Mouse (Mus musculus) stomach, embryonic 15.5 days (tissue): ENCODE measurements around the gene Prkab1. TPM values are rescaled to one million over a fixed set of nuclear protein-coding genes. Genes with fewer than 3 reads are reported as not detected.
A peak's percentile ranks its signal among the peaks of the same experiment; 100 is the strongest.

Experiments used
- ATAC-seq: fragments of 200-750 bp; cut with Nextera tagmentation; 2 replicates; pipeline ENCODE4 v1.8.0; 2017; ENCODE audit warnings: low read depth, moderate number of reproducible peaks, moderate TSS enrichment; ENCODE audit not compliant: insufficient read depth, low FRiP score
- H3K27ac ChIP-seq: fragments of 300-500 bp; sonication (generic); 2 replicates; pipeline ENCODE4 v1.5.1; 2015; ENCODE audit warnings: mild to moderate bottlenecking, inconsistent platforms
- H3K27me3 ChIP-seq: fragments of 300-500 bp; sonication (generic); replicated peaks from 2 replicates; pipeline ENCODE4 v1.6.1; 2015; ENCODE audit warnings: inconsistent platforms
- H3K36me3 ChIP-seq: fragments of 300-500 bp; sonication (generic); 2 replicates; pipeline ENCODE4 v1.6.1; 2015; ENCODE audit warnings: inconsistent platforms
- H3K4me1 ChIP-seq: fragments of 300-500 bp; sonication (generic); 2 replicates; pipeline ENCODE4 v1.6.1; 2015; ENCODE audit warnings: inconsistent platforms
- H3K4me2 ChIP-seq: fragments of 300-500 bp; sonication (generic); 2 replicates; pipeline ENCODE4 v1.6.1; 2015; ENCODE audit warnings: mild to moderate bottlenecking, inconsistent platforms
- H3K4me3 ChIP-seq: fragments of 300-500 bp; sonication (generic); replicated peaks from 2 replicates; pipeline ENCODE4 v1.5.1; 2015; ENCODE audit warnings: inconsistent platforms
- H3K9ac ChIP-seq: fragments of 300-500 bp; sonication (generic); 2 replicates; pipeline ENCODE4 v1.6.1; 2015; ENCODE audit warnings: inconsistent platforms
- H3K9me3 ChIP-seq: fragments of 300-500 bp; sonication (generic); 2 replicates; pipeline ENCODE4 v1.6.1; 2016; ENCODE audit warnings: inconsistent platforms
- WGBS: fragments of 180-500 bp; shearing (Covaris S2); methylation state at CpG from one replicate; pipeline ENCODE4 v1.1.7; 2015; 5-methylcytosine and 5-hydroxymethylcytosine counted together
- polyA plus RNA-seq: library from polyadenylated mRNA; unstranded; fragments of >200 nt; fragmentation: Nextera tagmentation; extraction: Ambion mirVana; gene quantifications from 2 replicates; pipeline ENCODE4 v1.2.1, GENCODE M21; 2015

The Prkab1 gene
- polyA plus RNA-seq, 1 experiment from 2014 or later: 70.9 TPM

- Histone ChIP-seq H3K27me3 (0 out of 2 replicates have a peak, but pooled peaks cover 8% of the 10 kb centered on the region), H3K9ac (no peak overlapping the region), H3K36me3 (no peaks in the 10 kb centered on the region), H3K27ac (no peak overlapping the region), H3K9me3 (no peaks in the 10 kb centered on the region), H3K4me1 (0 out of 2 replicates have a peak, but pooled peaks cover 6% of the 10 kb centered on the region), H3K4me2 (peak overlapping the region; percentile 25; the same call in 1 of the 2 replicates), H3K4me3 (no peak overlapping the region)
- 3% methylated on average over 14 of the region's 14 CpGs for WGBS
- no peak for ATAC-seq
Measured at GRCm38 (mm10) chr5:116031190-116031577, 6.9 kb upstream of the Prkab1 start.

GRCm38 (mm10) chr5:116030566-116031189, 6.4 kb upstream of the Prkab1 start:
- Histone ChIP-seq H3K27ac (no peak overlapping the region), H3K27me3 (0 out of 2 replicates have a peak, but pooled peaks cover 4% of the 10 kb centered on the region), H3K4me2 (peak overlapping the region; percentile 25), H3K9me3 (no peaks in the 10 kb centered on the region), H3K4me3 (no peak overlapping the region), H3K9ac (no peak overlapping the region), H3K4me1 (0 out of 2 replicates have a peak, but pooled peaks cover 6% of the 10 kb centered on the region), H3K36me3 (no peaks in the 10 kb centered on the region)
- 8% methylated on average over 19 of the region's 19 CpGs for WGBS
- ATAC-seq: no peak

- WGBS: 65% methylated on average over 7 of the region's 7 CpGs
- no peak for ATAC-seq
- Histone ChIP-seq H3K4me2 (no peak overlapping the region), H3K4me3 (no peak overlapping the region), H3K9me3 (no peaks in the 10 kb centered on the region), H3K4me1 (0 out of 2 replicates have a peak, but pooled peaks cover 6% of the 10 kb centered on the region), H3K9ac (no peak overlapping the region), H3K27ac (no peak overlapping the region), H3K36me3 (no peaks in the 10 kb centered on the region), H3K27me3 (0 out of 2 replicates have a peak, but pooled peaks cover 4% of the 10 kb centered on the region)
Measured at GRCm38 (mm10) chr5:116029071-116029470, 4.8 kb upstream of the Prkab1 start.

GRCm38 (mm10) chr5:116026561-116026960, 2.3 kb upstream of the Prkab1 start:
- Histone ChIP-seq H3K4me2 (no peak overlapping the region), H3K4me3 (no peak overlapping the region), H3K27ac (no peak overlapping the region), H3K9ac (no peak overlapping the region), H3K27me3 (0 out of 2 replicates have a peak, but pooled peaks cover 4% of the 10 kb centered on the region), H3K9me3 (no peaks in the 10 kb centered on the region), H3K4me1 (peaks cover 19% of the 10 kb centered on the region; the same call in 1 of the 2 replicates), H3K36me3 (0 out of 2 replicates have a peak, but pooled peaks cover 4% of the 10 kb centered on the region)
- 81% methylated on average over 14 of the region's 14 CpGs for WGBS
- peak; percentile 62; the same call in 1 of the 2 replicates for ATAC-seq

- Histone ChIP-seq H3K4me3 (no peak overlapping the region), H3K4me1 (peaks cover 19% of the 10 kb centered on the region; the same call in 1 of the 2 replicates), H3K9ac (no peak overlapping the region), H3K4me2 (no peak overlapping the region), H3K9me3 (no peaks in the 10 kb centered on the region), H3K27me3 (0 out of 2 replicates have a peak, but pooled peaks cover 4% of the 10 kb centered on the region), H3K36me3 (0 out of 2 replicates have a peak, but pooled peaks cover 8% of the 10 kb centered on the region), H3K27ac (no peak overlapping the region)
- 89% methylated on average over 5 of the region's 5 CpGs for WGBS
- ATAC-seq: no peak
Measured at GRCm38 (mm10) chr5:116026107-116026506, 1.8 kb upstream of the Prkab1 start.

- WGBS: under 1% methylated on average over 28 of the region's 28 CpGs
- peak overlapping the region; percentile 62 for H3K9ac ChIP-seq
- H3K4me3 ChIP-seq: peak overlapping the region; percentile 64
- H3K27ac ChIP-seq: peak overlapping the region; percentile 92
- H3K9me3 ChIP-seq: no peaks in the 10 kb centered on the region
- peak; percentile 21 for ATAC-seq
- peak overlapping the region; percentile 73 for H3K4me2 ChIP-seq
- H3K4me1 ChIP-seq: peaks cover 18% of the 10 kb centered on the region; the same call in 1 of the 2 replicates
- no peaks in the 10 kb centered on the region for H3K27me3 ChIP-seq
- H3K36me3 ChIP-seq: peaks cover 22% of the 10 kb centered on the region
Measured at GRCm38 (mm10) chr5:116023821-116024284, 455 bp downstream of the Prkab1 start.

GRCm38 (mm10) chr5:116023251-116023661, 1.1 kb downstream of the Prkab1 start:
- H3K27ac ChIP-seq: peak overlapping the region; percentile 92
- peaks cover 18% of the 10 kb centered on the region; the same call in 1 of the 2 replicates for H3K4me1 ChIP-seq
- ATAC-seq: no peak
- peak overlapping the region; percentile 62 for H3K9ac ChIP-seq
- 15% methylated on average over 8 of the region's 8 CpGs for WGBS
- H3K36me3 ChIP-seq: peaks cover 24% of the 10 kb centered on the region
- H3K4me3 ChIP-seq: peak overlapping the region; percentile 64
- peak overlapping the region; percentile 73 for H3K4me2 ChIP-seq
- no peaks in the 10 kb centered on the region for H3K9me3 ChIP-seq
- H3K27me3 ChIP-seq: no peaks in the 10 kb centered on the region

- Histone ChIP-seq H3K27me3 (no peaks in the 10 kb centered on the region), H3K9ac (no peak overlapping the region), H3K9me3 (no peaks in the 10 kb centered on the region), H3K4me2 (peak overlapping the region; percentile 73), H3K27ac (peak overlapping the region; percentile 92), H3K4me1 (peaks cover 18% of the 10 kb centered on the region; the same call in 1 of the 2 replicates), H3K4me3 (peak overlapping the region; percentile 64), H3K36me3 (peaks cover 30% of the 10 kb centered on the region)
- WGBS: 63% methylated on average over 7 of the region's 7 CpGs
- ATAC-seq: no peak
Measured at GRCm38 (mm10) chr5:116022658-116023200, 1.6 kb downstream of the Prkab1 start.

- 90% methylated on average over 12 of the region's 12 CpGs for WGBS
- H3K4me3 ChIP-seq: peak overlapping the region; percentile 64
- no peaks in the 10 kb centered on the region for H3K27me3 ChIP-seq
- peaks cover 34% of the 10 kb centered on the region for H3K36me3 ChIP-seq
- peak overlapping the region; percentile 73 for H3K4me2 ChIP-seq
- ATAC-seq: no peak
- peak overlapping the region; percentile 92 for H3K27ac ChIP-seq
- H3K9me3 ChIP-seq: no peaks in the 10 kb centered on the region
- no peak overlapping the region for H3K9ac ChIP-seq
- peaks cover 18% of the 10 kb centered on the region; the same call in 1 of the 2 replicates for H3K4me1 ChIP-seq
Measured at GRCm38 (mm10) chr5:116022131-116022530, 2.2 kb downstream of the Prkab1 start.

- ATAC-seq: peak; percentile 12; the same call in 1 of the 2 replicates
- no peak overlapping the region; the same call in 1 of the 2 replicates for H3K4me2 ChIP-seq
- no peak overlapping the region for H3K27ac ChIP-seq
- no peak overlapping the region for H3K4me3 ChIP-seq
- no peak overlapping the region for H3K9ac ChIP-seq
- peaks cover 18% of the 10 kb centered on the region; the same call in 1 of the 2 replicates for H3K4me1 ChIP-seq
- no peaks in the 10 kb centered on the region for H3K9me3 ChIP-seq
- H3K27me3 ChIP-seq: no peaks in the 10 kb centered on the region
- WGBS: 81% methylated on average over 14 of the region's 14 CpGs
- peaks cover 40% of the 10 kb centered on the region for H3K36me3 ChIP-seq
Measured at GRCm38 (mm10) chr5:116021552-116021951, 2.8 kb downstream of the Prkab1 start.

- no peak overlapping the region for H3K9ac ChIP-seq
- no peaks in the 10 kb centered on the region for H3K9me3 ChIP-seq
- no peaks in the 10 kb centered on the region for H3K27me3 ChIP-seq
- no peak overlapping the region for H3K27ac ChIP-seq
- ATAC-seq: no peak
- peaks cover 60% of the 10 kb centered on the region for H3K36me3 ChIP-seq
- H3K4me2 ChIP-seq: no peak overlapping the region
- H3K4me1 ChIP-seq: peaks cover 18% of the 10 kb centered on the region; the same call in 1 of the 2 replicates
- H3K4me3 ChIP-seq: no peak overlapping the region
- WGBS: 61% methylated on average over 11 of the region's 11 CpGs
Measured at GRCm38 (mm10) chr5:116019371-116019770, 4.9 kb downstream of the Prkab1 start.

- WGBS: 70% methylated on average over 6 of the region's 6 CpGs
- Histone ChIP-seq H3K4me3 (no peak overlapping the region), H3K27ac (no peak overlapping the region), H3K9ac (no peak overlapping the region), H3K36me3 (peaks cover 65% of the 10 kb centered on the region), H3K4me1 (peaks cover 18% of the 10 kb centered on the region; the same call in 1 of the 2 replicates), H3K9me3 (no peaks in the 10 kb centered on the region), H3K27me3 (no peaks in the 10 kb centered on the region), H3K4me2 (no peak overlapping the region)
- ATAC-seq: no peak
Measured at GRCm38 (mm10) chr5:116018784-116019183, 5.5 kb downstream of the Prkab1 start.
